Mouse (Mus musculus): ENCODE measurements at regions not wholly inside any gene's neighbourhood (a gene's known extent, or its start where the extent isn't known, plus 50 kb on each side); places are given as distances from the start of the nearest gene placed in this dataset.

GRCm38 (mm10) chr2:159481399-159482080, 686.9 kb downstream of the Dhx35 start:
- no peak overlapping the region for H3K9ac ChIP-seq (replicated peaks)
- no peaks in the 10 kb centered on the region for H3K9me3 ChIP-seq (replicated peaks)
- WGBS: 81% methylated on average over 6 of the region's 6 CpGs
- H3K4me2 ChIP-seq: no peak overlapping the region
- H3K27ac ChIP-seq (replicated peaks): no peak overlapping the region
- no peak for ATAC-seq (ENCODE audit: low FRiP score)
- no peak overlapping the region for H3K4me3 ChIP-seq (replicated peaks)
- no peaks in the 10 kb centered on the region for H3K4me1 ChIP-seq
- H3K36me3 ChIP-seq: no peaks in the 10 kb centered on the region
- no peaks in the 10 kb centered on the region for H3K27me3 ChIP-seq (replicated peaks)

GRCm38 (mm10) chr2:159491090-159491489, 696.5 kb downstream of the Dhx35 start:
- Histone ChIP-seq H3K36me3 (no peaks in the 10 kb centered on the region), H3K27me3 (replicated peaks) (no peaks in the 10 kb centered on the region), H3K4me1 (no peaks in the 10 kb centered on the region), H3K9ac (replicated peaks) (no peak overlapping the region), H3K4me3 (replicated peaks) (no peak overlapping the region), H3K9me3 (replicated peaks) (no peaks in the 10 kb centered on the region), H3K4me2 (no peak overlapping the region), H3K27ac (replicated peaks) (no peak overlapping the region)
- ATAC-seq (ENCODE audit: low FRiP score): no peak
- 56% methylated on average over 3 of the region's 3 CpGs for WGBS

- H3K4me1 ChIP-seq: no peaks in the 10 kb centered on the region
- no peaks in the 10 kb centered on the region for H3K36me3 ChIP-seq
- no peak for ATAC-seq (ENCODE audit: low FRiP score)
- no peaks in the 10 kb centered on the region for H3K9me3 ChIP-seq (replicated peaks)
- H3K4me2 ChIP-seq: no peak overlapping the region
- H3K4me3 ChIP-seq (replicated peaks): no peak overlapping the region
- H3K27ac ChIP-seq (replicated peaks): no peak overlapping the region
- H3K27me3 ChIP-seq (replicated peaks): 0 out of 2 replicates have a peak, but pooled peaks cover 3% of the 10 kb centered on the region
- H3K9ac ChIP-seq (replicated peaks): no peak overlapping the region
- WGBS: 73% methylated on average over 2 of the region's 2 CpGs
Measured at GRCm38 (mm10) chr2:159498691-159499090, 704.1 kb downstream of the Dhx35 start.

- no peak overlapping the region for H3K4me2 ChIP-seq
- no peak overlapping the region for H3K4me3 ChIP-seq (replicated peaks)
- no peaks in the 10 kb centered on the region for H3K4me1 ChIP-seq
- no peaks in the 10 kb centered on the region for H3K9me3 ChIP-seq (replicated peaks)
- WGBS: 9% methylated on average over 3 of the region's 3 CpGs
- H3K27ac ChIP-seq (replicated peaks): no peak overlapping the region
- ATAC-seq (ENCODE audit: low FRiP score): no peak
- H3K9ac ChIP-seq (replicated peaks): no peak overlapping the region
- H3K27me3 ChIP-seq (replicated peaks): 0 out of 2 replicates have a peak, but pooled peaks cover 3% of the 10 kb centered on the region
- H3K36me3 ChIP-seq: no peaks in the 10 kb centered on the region
Measured at GRCm38 (mm10) chr2:159501039-159501438, 706.4 kb downstream of the Dhx35 start.

GRCm38 (mm10) chr2:159519066-159519465, 724.5 kb downstream of the Dhx35 start:
- 72% methylated on average over 4 of the region's 4 CpGs for WGBS
- Histone ChIP-seq H3K4me1 (peaks cover under 1% of the 10 kb centered on the region; the same call in 1 of the 2 replicates), H3K4me2 (no peak overlapping the region), H3K9me3 (replicated peaks) (no peaks in the 10 kb centered on the region), H3K27ac (replicated peaks) (no peak overlapping the region), H3K27me3 (replicated peaks) (no peaks in the 10 kb centered on the region), H3K9ac (replicated peaks) (no peak overlapping the region), H3K4me3 (replicated peaks) (no peak overlapping the region), H3K36me3 (no peaks in the 10 kb centered on the region)
- ATAC-seq (ENCODE audit: low FRiP score): no peak

GRCm38 (mm10) chr2:159523739-159524138, 729.1 kb downstream of the Dhx35 start:
- H3K9ac ChIP-seq (replicated peaks): no peak overlapping the region
- no peaks in the 10 kb centered on the region for H3K9me3 ChIP-seq (replicated peaks)
- H3K4me2 ChIP-seq: no peak overlapping the region
- no peak overlapping the region for H3K27ac ChIP-seq (replicated peaks)
- WGBS: 81% methylated on average over 2 of the region's 2 CpGs
- H3K27me3 ChIP-seq (replicated peaks): no peaks in the 10 kb centered on the region
- H3K4me1 ChIP-seq: no peaks in the 10 kb centered on the region
- no peak overlapping the region for H3K4me3 ChIP-seq (replicated peaks)
- H3K36me3 ChIP-seq: no peaks in the 10 kb centered on the region
- no peak for ATAC-seq (ENCODE audit: low FRiP score)

- Histone ChIP-seq H3K9ac (replicated peaks) (no peak overlapping the region), H3K27ac (replicated peaks) (no peak overlapping the region), H3K4me1 (no peaks in the 10 kb centered on the region), H3K27me3 (replicated peaks) (no peaks in the 10 kb centered on the region), H3K4me2 (no peak overlapping the region), H3K4me3 (replicated peaks) (no peak overlapping the region), H3K9me3 (replicated peaks) (no peaks in the 10 kb centered on the region), H3K36me3 (no peaks in the 10 kb centered on the region)
- no peak for ATAC-seq (ENCODE audit: low FRiP score)
- WGBS: 67% methylated on average over 2 of the region's 2 CpGs
Measured at GRCm38 (mm10) chr2:159534951-159535350, 740.3 kb downstream of the Dhx35 start.

GRCm38 (mm10) chr2:159539261-159539660, 744.7 kb downstream of the Dhx35 start:
- no peak overlapping the region for H3K4me3 ChIP-seq (replicated peaks)
- H3K36me3 ChIP-seq: no peaks in the 10 kb centered on the region
- H3K27me3 ChIP-seq (replicated peaks): no peaks in the 10 kb centered on the region
- no peak overlapping the region for H3K9ac ChIP-seq (replicated peaks)
- H3K9me3 ChIP-seq (replicated peaks): no peaks in the 10 kb centered on the region
- no peak overlapping the region for H3K4me2 ChIP-seq
- H3K27ac ChIP-seq (replicated peaks): no peak overlapping the region
- no peak for ATAC-seq (ENCODE audit: low FRiP score)
- no peaks in the 10 kb centered on the region for H3K4me1 ChIP-seq

GRCm38 (mm10) chr2:159557567-159557966, 763.0 kb downstream of the Dhx35 start:
- H3K36me3 ChIP-seq: no peaks in the 10 kb centered on the region
- no peak overlapping the region for H3K4me2 ChIP-seq
- no peaks in the 10 kb centered on the region for H3K4me1 ChIP-seq
- no peak for ATAC-seq (ENCODE audit: low FRiP score)
- 96% methylated on average over 3 of the region's 3 CpGs for WGBS
- H3K9me3 ChIP-seq (replicated peaks): no peaks in the 10 kb centered on the region
- no peak overlapping the region for H3K9ac ChIP-seq (replicated peaks)
- H3K4me3 ChIP-seq (replicated peaks): no peak overlapping the region
- H3K27ac ChIP-seq (replicated peaks): no peak overlapping the region
- H3K27me3 ChIP-seq (replicated peaks): no peaks in the 10 kb centered on the region

- H3K9ac ChIP-seq (replicated peaks): no peak overlapping the region
- no peaks in the 10 kb centered on the region for H3K9me3 ChIP-seq (replicated peaks)
- H3K4me1 ChIP-seq: no peaks in the 10 kb centered on the region
- no peak overlapping the region for H3K27ac ChIP-seq (replicated peaks)
- no peak for ATAC-seq (ENCODE audit: low FRiP score)
- no peaks in the 10 kb centered on the region for H3K27me3 ChIP-seq (replicated peaks)
- no peak overlapping the region for H3K4me3 ChIP-seq (replicated peaks)
- no peak overlapping the region for H3K4me2 ChIP-seq
- WGBS: 86% methylated on average over 4 of the region's 4 CpGs
- no peaks in the 10 kb centered on the region for H3K36me3 ChIP-seq
Measured at GRCm38 (mm10) chr2:159565255-159565654, 768.7 kb downstream of the Gm826 start.

GRCm38 (mm10) chr2:159565921-159566320, 768.0 kb downstream of the Gm826 start:
- H3K27me3 ChIP-seq (replicated peaks): no peaks in the 10 kb centered on the region

GRCm38 (mm10) chr2:159566461-159566860, 767.5 kb downstream of the Gm826 start:
- no peaks in the 10 kb centered on the region for H3K36me3 ChIP-seq
- H3K9me3 ChIP-seq (replicated peaks): no peaks in the 10 kb centered on the region
- WGBS: 65% methylated on average over 5 of the region's 5 CpGs
- H3K27ac ChIP-seq (replicated peaks): no peak overlapping the region
- no peak overlapping the region for H3K4me3 ChIP-seq (replicated peaks)
- no peaks in the 10 kb centered on the region for H3K4me1 ChIP-seq
- H3K9ac ChIP-seq (replicated peaks): no peak overlapping the region
- no peak for ATAC-seq (ENCODE audit: low FRiP score)
- H3K4me2 ChIP-seq: no peak overlapping the region
- H3K27me3 ChIP-seq (replicated peaks): no peaks in the 10 kb centered on the region

More at GRCm38 (mm10) chr2:159565921-159566320, 768.0 kb downstream of the Gm826 start:
- Histone ChIP-seq H3K9me3 (replicated peaks) (no peaks in the 10 kb centered on the region), H3K9ac (replicated peaks) (no peak overlapping the region), H3K4me3 (replicated peaks) (no peak overlapping the region), H3K36me3 (no peaks in the 10 kb centered on the region), H3K4me1 (no peaks in the 10 kb centered on the region), H3K27ac (replicated peaks) (no peak overlapping the region), H3K4me2 (no peak overlapping the region)
- whole genome bisulfite sequencing: 92% methylated on average over 5 of the region's 5 CpGs
- no peak for ATAC-seq (ENCODE audit: low FRiP score)
